Mouse (Mus musculus) layer of hippocampus, adult 9-11 months (tissue): Measurements from ENCODE around the gene Hadhb.
A peak's percentile ranks its signal among the peaks of the same experiment; 100 is the strongest.
"Not testable (repeated sequence)": the region's sequence is repeated elsewhere in the genome, so short reads cannot be mapped to it uniquely, and the experiment has no call there.

Experiments
- DNase-seq: peaks from one replicate; pipeline ENCODE4 v3.0.0; 2022

The Hadhb gene

DNA sequence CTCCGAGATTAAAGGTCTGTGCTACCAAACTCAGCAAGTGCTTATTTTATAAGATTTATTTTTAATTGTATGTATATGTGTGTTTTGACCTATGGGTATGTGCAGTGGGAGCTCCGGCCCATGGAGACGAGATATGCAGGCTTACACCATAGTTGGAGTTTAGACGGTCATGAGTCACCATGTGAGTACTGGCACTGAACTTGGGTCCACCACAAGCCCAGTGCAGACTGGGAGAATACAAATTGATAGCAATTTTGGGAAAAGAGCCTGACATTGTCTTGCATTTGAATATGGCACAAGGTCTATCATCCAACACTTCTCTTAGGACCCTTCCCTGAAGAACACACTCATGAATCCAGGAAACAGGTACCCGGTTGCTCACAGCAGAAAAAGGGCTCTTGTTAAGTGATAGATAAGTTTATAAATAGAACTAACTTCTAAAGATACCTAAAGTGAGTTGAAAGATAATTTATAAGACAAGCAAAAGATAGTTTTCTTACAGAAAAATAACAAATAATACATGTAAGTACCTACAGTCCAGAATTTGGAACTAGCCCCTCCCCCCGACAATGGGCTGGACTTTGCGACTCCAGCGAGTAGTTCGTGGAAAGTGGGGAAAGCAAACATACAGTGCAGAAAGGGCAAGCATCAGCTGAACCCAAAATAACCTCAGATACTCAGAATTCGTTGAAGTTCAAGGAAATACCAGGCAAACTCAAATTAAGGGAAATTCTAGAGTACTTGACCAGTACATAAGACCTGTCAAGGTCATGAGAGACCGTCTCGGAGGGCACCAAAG is 32.8 kb downstream of the Hadhb start:
- no peak for DNase-seq

GRCm38 (mm10) chr5:30192452-30192851 is 37.4 kb downstream of the Hadhb start:
- no peak for DNase-seq

- DNase-seq: no peak
Observed at GRCm38 (mm10) chr5:30195340-30195739, 40.3 kb downstream of the Hadhb start.

- DNase-seq: no peak
Observed at GRCm38 (mm10) chr5:30198257-30198656, 43.2 kb downstream of the Hadhb start.

- DNase-seq: peak; percentile 38
Observed at GRCm38 (mm10) chr5:30201521-30201920, 46.5 kb downstream of the Hadhb start.

GRCm38 (mm10) chr5:30202221-30202620 is 47.2 kb downstream of the Hadhb start:
- no peak for DNase-seq

- DNase-seq: no peak
Observed at GRCm38 (mm10) chr5:30203216-30203885, 48.3 kb downstream of the Hadhb start.

DNA sequence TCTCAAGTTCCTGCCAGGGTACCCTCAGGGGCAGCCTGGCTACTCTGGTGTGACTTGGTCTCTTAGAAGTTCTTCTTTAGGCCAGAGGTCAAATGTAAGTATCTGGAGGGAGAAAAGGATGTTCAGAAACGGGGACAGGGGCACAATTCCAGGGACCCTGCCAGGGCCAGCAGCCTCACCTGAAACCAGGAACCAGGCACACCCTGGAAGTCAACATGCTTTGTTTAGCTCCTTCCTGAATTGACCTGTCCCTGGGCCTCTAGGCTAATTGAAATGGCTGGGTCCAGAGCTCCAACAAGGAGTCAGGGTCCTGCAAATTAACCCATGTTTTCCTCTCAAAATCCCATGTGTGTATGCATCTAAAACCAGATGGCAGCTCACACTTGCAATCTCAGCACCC is 49.4 kb downstream of the Hadhb start:
- DNase-seq: no peak

GRCm38 (mm10) chr5:30205034-30205433 is 50.0 kb downstream of the Hadhb start:
- no peak for DNase-seq

DNA sequence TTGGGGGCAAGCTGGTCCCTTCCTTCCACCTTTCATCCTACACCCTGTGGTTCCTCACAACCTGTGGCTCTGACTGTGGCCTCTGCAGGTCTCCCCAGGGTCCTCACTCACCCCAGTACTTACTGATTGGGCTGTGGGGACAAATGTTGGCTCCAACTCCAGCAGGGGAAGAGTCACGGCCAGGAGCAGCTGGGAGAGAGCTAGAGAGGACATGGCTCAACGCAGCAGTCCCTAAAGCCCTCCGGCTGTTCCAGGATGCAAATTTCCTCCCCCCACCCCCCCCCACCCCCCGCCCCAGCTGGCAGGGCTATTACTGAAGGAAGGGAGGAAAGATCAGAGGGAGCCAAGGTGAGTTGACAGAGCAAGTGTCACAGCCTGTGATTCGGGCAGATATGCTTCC is 50.4 kb downstream of the Hadhb start, which contains the start of gene Adgrf3:
Adgrf3 (minus strand) TSS at position 230 of the 400 bp plus-strand sequence.
- DNase-seq: no peak

- DNase-seq: no peak
Observed at GRCm38 (mm10) chr5:30207276-30207675, 52.2 kb downstream of the Hadhb start.

- not testable (repeated sequence) for DNase-seq
Observed at GRCm38 (mm10) chr5:30210758-30211157, 55.7 kb downstream of the Hadhb start.

DNA sequence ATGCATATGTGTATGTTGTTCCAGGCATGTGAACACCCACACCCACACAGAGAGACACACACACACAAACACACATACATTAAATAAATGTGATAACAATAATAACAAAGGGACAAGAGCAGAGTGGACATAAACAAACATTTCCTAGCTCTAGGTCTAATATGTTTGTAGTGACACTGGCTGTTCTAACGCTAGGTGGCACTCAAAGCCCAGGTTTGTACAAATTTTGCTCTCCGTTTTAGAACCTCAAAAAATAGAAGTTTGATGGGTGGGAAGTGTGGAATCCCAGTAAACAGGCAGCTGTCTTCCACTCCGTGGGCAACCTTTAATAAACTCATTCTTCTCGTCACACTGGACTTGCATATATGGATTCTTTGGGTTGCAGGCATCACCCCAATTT is 59.8 kb downstream of the Hadhb start:
- no peak for DNase-seq

DNA sequence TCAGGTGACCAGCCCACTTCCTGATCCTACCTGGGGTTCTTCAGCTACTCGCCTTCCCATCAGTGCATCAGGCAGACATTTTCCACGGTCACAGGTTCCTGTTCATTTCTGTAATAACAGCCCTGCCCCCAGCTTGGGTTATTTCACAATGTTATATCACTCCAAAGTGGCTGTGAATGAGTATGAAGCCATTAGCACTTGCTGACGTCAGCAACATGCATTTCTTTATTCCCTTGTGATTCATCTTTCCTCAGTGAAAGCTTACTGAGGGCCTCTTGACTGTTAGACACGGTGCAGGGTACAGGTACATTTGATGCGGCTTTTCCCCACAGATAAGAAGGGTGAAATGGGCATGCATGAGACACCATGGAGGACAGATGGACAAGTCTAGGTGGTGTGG is 60.9 kb downstream of the Hadhb start:
- no peak for DNase-seq

GRCm38 (mm10) chr5:30219715-30220114 is 64.7 kb downstream of the Hadhb start:
- DNase-seq: no peak

DNA sequence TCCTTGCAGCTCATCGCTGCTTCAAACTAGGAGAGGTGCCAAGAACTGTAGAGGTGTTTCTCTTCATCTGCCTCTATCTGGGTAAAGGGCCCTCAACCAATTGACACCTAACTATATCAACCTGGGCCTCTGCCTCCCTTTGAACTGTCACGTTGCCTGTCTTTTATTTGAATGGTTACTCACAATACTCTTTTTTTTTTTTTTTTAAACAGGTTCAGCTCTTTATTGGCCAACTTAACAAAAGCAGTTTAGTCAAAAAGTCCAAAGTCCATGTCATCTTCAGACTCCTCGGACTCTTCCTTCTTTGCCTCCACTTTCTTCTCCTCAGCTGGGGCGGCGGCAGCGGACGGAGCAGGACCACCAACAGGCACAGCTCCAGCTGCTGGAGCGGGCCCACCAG is 65.6 kb downstream of the Hadhb start:
- no peak for DNase-seq

DNA sequence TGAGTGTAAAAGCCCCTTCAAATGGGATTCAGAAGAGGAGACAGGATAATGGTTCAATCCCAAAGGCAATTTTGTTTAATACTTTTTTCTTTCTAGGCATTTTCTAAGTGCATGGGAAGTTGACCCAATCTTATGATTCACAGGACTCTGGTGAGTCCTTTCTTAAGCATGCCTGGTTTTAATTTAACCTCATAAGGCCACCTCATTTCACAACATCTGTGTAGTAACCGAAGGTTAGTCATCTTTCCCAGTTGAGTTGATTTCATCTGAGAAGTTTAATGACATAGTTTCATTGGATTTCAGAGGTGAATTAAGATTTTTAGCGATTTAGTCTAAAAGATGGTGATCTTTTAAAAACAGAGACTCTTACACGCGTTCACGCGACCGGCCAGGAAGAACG is 67.6 kb downstream of the Hadhb start:
- no peak for DNase-seq

DNA sequence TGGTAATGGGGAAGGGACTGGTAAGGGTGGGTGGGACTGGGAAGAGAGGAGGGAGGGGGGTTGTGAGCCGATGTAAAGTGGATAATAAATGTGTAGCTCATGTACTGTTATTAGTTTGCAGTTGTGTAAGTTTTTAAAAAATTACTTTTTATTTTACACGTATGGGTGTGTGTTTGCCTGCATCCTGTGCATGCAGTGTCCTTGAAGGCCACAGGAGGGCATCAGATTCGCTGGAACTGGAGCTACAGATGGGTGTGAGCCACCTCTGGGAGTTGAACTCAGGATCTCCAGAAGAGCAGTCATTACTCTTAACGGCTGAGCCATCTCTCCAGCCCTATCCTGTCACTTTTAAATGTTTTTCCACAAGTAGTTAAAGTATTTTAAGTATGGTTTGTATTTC is 75.9 kb downstream of the Hadhb start:
- no peak for DNase-seq

DNA sequence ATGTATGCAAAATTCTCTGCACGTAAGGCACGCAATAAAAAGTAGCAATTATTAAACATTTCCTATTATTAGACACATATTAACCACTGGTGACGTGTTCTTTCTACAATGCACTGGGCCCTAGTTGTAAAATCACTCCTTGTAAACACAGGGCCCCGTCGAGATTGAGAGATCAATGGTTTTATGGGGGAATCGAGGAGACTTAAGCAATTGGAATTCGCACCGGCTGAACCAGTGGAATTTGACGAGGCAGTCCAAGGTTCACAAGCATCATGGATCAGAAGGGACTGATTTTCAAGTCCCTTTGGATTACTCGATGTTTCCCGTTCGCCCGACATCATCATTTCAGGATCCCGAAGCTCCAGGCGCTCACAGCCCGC is 76.8 kb downstream of the Hadhb start:
- no peak for DNase-seq

- peak; percentile 99 for DNase-seq
Observed at GRCm38 (mm10) chr5:30232271-30232971, 77.4 kb downstream of the Hadhb start, which contains the start of gene Selenoi. TSS of gene Selenoi (plus strand) at chr5:30232581.

- no peak for DNase-seq
Observed at GRCm38 (mm10) chr5:30233042-30233441, 78.0 kb downstream of the Hadhb start.

DNA sequence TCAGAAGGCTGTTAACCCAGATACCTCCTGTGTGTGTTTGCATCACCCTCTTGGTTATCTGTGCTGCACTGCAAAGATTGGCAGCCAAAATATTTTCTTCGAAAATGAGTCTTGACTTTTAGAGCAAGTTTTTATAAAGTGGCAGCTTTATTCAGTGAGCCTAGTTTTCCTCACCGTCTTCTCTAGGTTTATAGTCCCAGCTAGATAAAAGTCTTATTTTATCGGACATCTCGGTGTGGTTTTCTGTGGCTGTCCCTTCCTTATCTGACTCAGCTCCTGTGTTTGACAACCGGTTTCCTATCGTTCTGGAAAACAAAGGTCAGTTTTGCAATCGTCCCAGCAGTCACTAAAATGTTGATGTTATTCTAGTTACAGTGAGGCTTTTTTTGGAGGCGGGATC is 78.9 kb downstream of the Hadhb start:
- DNase-seq: no peak
